Mouse (Mus musculus) bone marrow macrophage, adult 2 months (primary cell): ENCODE measurements around the gene Prrc2b. TPM values are rescaled to one million over a fixed set of nuclear protein-coding genes. Genes with fewer than 3 reads are reported as not detected.

Experiments used
- H3K27ac ChIP-seq: 2 replicates; pipeline ENCODE4 v1.5.1; 2012; ENCODE audit warnings: low read depth, low read length; ENCODE audit not compliant: insufficient read depth
- H3K4me1 ChIP-seq: 2 replicates; pipeline ENCODE4 v1.6.1; 2012; ENCODE audit warnings: low read length; ENCODE audit not compliant: control insufficient read depth, insufficient read depth
- H3K4me3 ChIP-seq: 2 replicates; pipeline ENCODE4 v1.5.1; 2012; ENCODE audit warnings: mild to moderate bottlenecking, low read length, moderate library complexity; ENCODE audit not compliant: insufficient read depth
- CTCF ChIP-seq: IDR thresholded peaks from 2 replicates; pipeline ENCODE4 v1.5.1; 2012; ENCODE audit warnings: low read depth, mild to moderate bottlenecking, low read length, moderate library complexity
- POLR2A ChIP-seq: IDR thresholded peaks from 2 replicates; pipeline ENCODE4 v1.6.1; 2012; ENCODE audit warnings: mild to moderate bottlenecking, low read depth, low read length, borderline replicate concordance
- polyA plus RNA-seq: library from polyadenylated mRNA; stranded (reverse); fragments of >200 nt; gene quantifications from 2 replicates; pipeline ENCODE4 v1.2.4, GENCODE M21; 2012; ENCODE audit not compliant: missing spikeins, insufficient read depth, insufficient read length

Gene Prrc2b
- polyA plus RNA-seq, 1 experiment = 34.9 TPM

GRCm38 (mm10) chr2:32132567-32132992 is 18.3 kb upstream of the Prrc2b start:
- TF ChIP-seq POLR2A (no peak), CTCF (no peak)
- 0 out of 2 replicates have a peak, but pooled peaks cover 3% of the 10 kb centered on the region for H3K4me1 ChIP-seq
- no peak overlapping the region for H3K27ac ChIP-seq
- no peak overlapping the region for H3K4me3 ChIP-seq

- no peak overlapping the region for H3K27ac ChIP-seq
- H3K4me1 ChIP-seq = peaks cover 10% of the 10 kb centered on the region
- no peak overlapping the region for H3K4me3 ChIP-seq
- TF ChIP-seq POLR2A = no peak
- TF ChIP-seq CTCF = peak; percentile 69; the same call in 1 of the 2 replicates
Observed at GRCm38 (mm10) chr2:32134039-32134438, 16.8 kb upstream of the Prrc2b start.

GRCm38 (mm10) chr2:32137667-32138266 is 13.1 kb upstream of the Prrc2b start:
- Histone ChIP-seq H3K4me3 (peak overlapping the region; percentile 69), H3K27ac (peak overlapping the region; percentile 89), H3K4me1 (peaks cover 32% of the 10 kb centered on the region)
- TF ChIP-seq CTCF (no peak), POLR2A (no peak)

GRCm38 (mm10) chr2:32139377-32139776 is 11.5 kb upstream of the Prrc2b start:
- H3K4me1 ChIP-seq = peaks cover 32% of the 10 kb centered on the region
- H3K27ac ChIP-seq = no peak overlapping the region
- no peak overlapping the region for H3K4me3 ChIP-seq
- TF ChIP-seq CTCF (no peak), POLR2A (no peak)

GRCm38 (mm10) chr2:32140498-32140934 is 10.4 kb upstream of the Prrc2b start:
- TF ChIP-seq POLR2A (no peak), CTCF (no peak)

GRCm38 (mm10) chr2:32141602-32142001 is 9.3 kb upstream of the Prrc2b start:
- H3K27ac ChIP-seq = peak overlapping the region; percentile 38
- H3K4me3 ChIP-seq = no peak overlapping the region
- peaks cover 38% of the 10 kb centered on the region for H3K4me1 ChIP-seq
- TF ChIP-seq CTCF = no peak
- no peak for TF ChIP-seq POLR2A

More at GRCm38 (mm10) chr2:32140498-32140934, 10.4 kb upstream of the Prrc2b start:
- Histone ChIP-seq H3K27ac (peak overlapping the region; percentile 53), H3K4me3 (no peak overlapping the region), H3K4me1 (peaks cover 35% of the 10 kb centered on the region)

- peaks cover 41% of the 10 kb centered on the region for H3K4me1 ChIP-seq
- TF ChIP-seq CTCF (no peak), POLR2A (no peak)
- H3K4me3 ChIP-seq = no peak overlapping the region
- 0 out of 2 replicates have a peak overlapping the region, but pooled peaks have one; percentile 2 for H3K27ac ChIP-seq
Observed at GRCm38 (mm10) chr2:32142368-32142767, 8.5 kb upstream of the Prrc2b start.

GRCm38 (mm10) chr2:32144633-32145032 is 6.2 kb upstream of the Prrc2b start:
- Histone ChIP-seq H3K4me3 (no peak overlapping the region), H3K27ac (no peak overlapping the region), H3K4me1 (peaks cover 33% of the 10 kb centered on the region)
- TF ChIP-seq CTCF (no peak), POLR2A (no peak)

- peaks cover 18% of the 10 kb centered on the region for H3K4me1 ChIP-seq
- TF ChIP-seq POLR2A = no peak
- no peak for TF ChIP-seq CTCF
- H3K4me3 ChIP-seq = no peak overlapping the region
- H3K27ac ChIP-seq = peak overlapping the region; percentile 60
Observed at GRCm38 (mm10) chr2:32146617-32147162, 4.2 kb upstream of the Prrc2b start.

GRCm38 (mm10) chr2:32150135-32150534 is 747 bp upstream of the Prrc2b start:
- TF ChIP-seq CTCF (no peak), POLR2A (no peak)
- Histone ChIP-seq H3K4me1 (peaks cover 40% of the 10 kb centered on the region), H3K4me3 (no peak overlapping the region), H3K27ac (no peak overlapping the region)
